Mouse (Mus musculus) small intestine, adult 2 months (tissue): ENCODE results near the gene Jchain. TPM values are rescaled to one million over a fixed set of nuclear protein-coding genes. Genes with fewer than 3 reads are reported as not detected.

Experiments
- H3K27ac ChIP-seq: fragments of 200-500 bp; 2 replicates; pipeline ENCODE4 v1.5.1; 2012; ENCODE audit warnings: low read depth, low read length, control low read depth, inconsistent platforms; ENCODE audit not compliant: insufficient read depth
- H3K27me3 ChIP-seq: fragments of 200-500 bp; 2 replicates; pipeline ENCODE4 v1.6.1; 2012; ENCODE audit warnings: mild to moderate bottlenecking, moderate library complexity, low read length, inconsistent platforms; ENCODE audit not compliant: control insufficient read depth, insufficient read depth
- H3K36me3 ChIP-seq: fragments of 200-500 bp; 2 replicates; pipeline ENCODE4 v1.6.1; 2012; ENCODE audit warnings: mild to moderate bottlenecking, low read length, control low read depth, inconsistent platforms; ENCODE audit not compliant: control insufficient read depth, insufficient read depth
- H3K4me1 ChIP-seq: fragments of 200-500 bp; 2 replicates; pipeline ENCODE4 v1.6.1; 2012; ENCODE audit warnings: low read length, inconsistent platforms, mixed read lengths; ENCODE audit not compliant: control insufficient read depth, insufficient read depth, insufficient read length
- H3K4me3 ChIP-seq: fragments of 200-500 bp; 2 replicates; pipeline ENCODE4 v1.5.1; 2012; ENCODE audit warnings: low read depth, mild to moderate bottlenecking, control low read depth, inconsistent platforms, low read length, moderate library complexity
- CTCF ChIP-seq: fragments of 200-500 bp; IDR thresholded peaks from 2 replicates; pipeline ENCODE4 v1.5.1; 2012; ENCODE audit warnings: low read depth, mild to moderate bottlenecking, control low read depth, inconsistent platforms, low read length, moderate library complexity, mixed read lengths; ENCODE audit not compliant: insufficient replicate concordance, insufficient read length; ENCODE audit errors: extremely low read depth
- POLR2A ChIP-seq: fragments of 200-500 bp; IDR thresholded peaks from 2 replicates; pipeline ENCODE4 v1.6.1; 2012; ENCODE audit warnings: low read depth, mild to moderate bottlenecking, control low read depth, inconsistent platforms, low read length, moderate library complexity
- WGBS: fragments of 180-500 bp; shearing (Covaris S2); methylation state at CpG from one replicate; pipeline ENCODE4 v1.1.7; 2018; 5-methylcytosine and 5-hydroxymethylcytosine counted together
- polyA plus RNA-seq: library from polyadenylated mRNA; depleted of rRNA; stranded (reverse); fragments of >200 nt; gene quantifications from 2 replicates; pipeline ENCODE4 v1.2.3, GENCODE M21; 2012; rRNA removed

The Jchain gene
- polyA plus RNA-seq, 1 experiment: 1,726 TPM

GRCm38 (mm10) chr5:88519232-88519631, 8.5 kb downstream of the Jchain start:
- 1% methylated on average over 2 of the region's 2 CpGs for WGBS
- H3K4me3 ChIP-seq: no peak overlapping the region
- H3K27me3 ChIP-seq: no peaks in the 10 kb centered on the region
- TF ChIP-seq CTCF: no peak
- no peak for TF ChIP-seq POLR2A
- H3K27ac ChIP-seq: no peak overlapping the region
- H3K36me3 ChIP-seq: no peaks in the 10 kb centered on the region
- no peaks in the 10 kb centered on the region for H3K4me1 ChIP-seq

- no peak for TF ChIP-seq POLR2A
- TF ChIP-seq CTCF: no peak
- no peak overlapping the region for H3K4me3 ChIP-seq
- H3K27ac ChIP-seq: peak overlapping the region; percentile 6
These were observed 18.7 kb downstream of the Jchain start for GRCm38 (mm10) chr5:88508990-88509389.

GRCm38 (mm10) chr5:88508555-88508954, 19.1 kb downstream of the Jchain start:
- no peaks in the 10 kb centered on the region for H3K36me3 ChIP-seq
- no peak overlapping the region for H3K4me3 ChIP-seq
- WGBS: 49% methylated on average over 1 of the region's 1 CpGs
- H3K4me1 ChIP-seq: no peaks in the 10 kb centered on the region
- peak overlapping the region; percentile 51 for H3K27ac ChIP-seq
- TF ChIP-seq CTCF: no peak
- no peak for TF ChIP-seq POLR2A
- H3K27me3 ChIP-seq: no peaks in the 10 kb centered on the region

More at GRCm38 (mm10) chr5:88508990-88509389, 18.7 kb downstream of the Jchain start:
- Histone ChIP-seq H3K27me3 (no peaks in the 10 kb centered on the region), H3K4me1 (no peaks in the 10 kb centered on the region), H3K36me3 (no peaks in the 10 kb centered on the region)
- 76% methylated on average over 1 of the region's 1 CpGs for WGBS

- TF ChIP-seq CTCF (no peak), POLR2A (no peak)
- Histone ChIP-seq H3K27ac (no peak overlapping the region), H3K4me3 (no peak overlapping the region), H3K36me3 (no peaks in the 10 kb centered on the region), H3K4me1 (peaks cover 2% of the 10 kb centered on the region; the same call in 1 of the 2 replicates), H3K27me3 (no peaks in the 10 kb centered on the region)
- WGBS: 32% methylated on average over 3 of the region's 3 CpGs
These were observed 27.9 kb downstream of the Jchain start for GRCm38 (mm10) chr5:88499781-88500180.

- no peaks in the 10 kb centered on the region for H3K36me3 ChIP-seq
- H3K27ac ChIP-seq: no peak overlapping the region
- no peaks in the 10 kb centered on the region for H3K27me3 ChIP-seq
- no peaks in the 10 kb centered on the region for H3K4me1 ChIP-seq
- H3K4me3 ChIP-seq: no peak overlapping the region
- TF ChIP-seq CTCF (no peak), POLR2A (no peak)
- WGBS: 84% methylated on average over 5 of the region's 5 CpGs
These were observed 36.6 kb downstream of the Jchain start for GRCm38 (mm10) chr5:88491111-88491510.

GRCm38 (mm10) chr5:88489004-88489403, 38.7 kb downstream of the Jchain start:
- no peak overlapping the region for H3K4me3 ChIP-seq
- TF ChIP-seq POLR2A: no peak
- no peak for TF ChIP-seq CTCF
- no peak overlapping the region for H3K27ac ChIP-seq
- no peaks in the 10 kb centered on the region for H3K36me3 ChIP-seq
- H3K27me3 ChIP-seq: no peaks in the 10 kb centered on the region
- 63% methylated on average over 2 of the region's 2 CpGs for WGBS
- H3K4me1 ChIP-seq: no peaks in the 10 kb centered on the region

- Histone ChIP-seq H3K36me3 (no peaks in the 10 kb centered on the region), H3K4me3 (no peak within 1 kb of the TSS), H3K4me1 (no peaks in the 10 kb centered on the region), H3K27me3 (no peaks in the 10 kb centered on the region), H3K27ac (no peak within 1 kb of the TSS)
- TF ChIP-seq CTCF: no peak
- TF ChIP-seq POLR2A: no peak
These were observed 40.0 kb downstream of the Jchain start, which contains the start of gene Enam for GRCm38 (mm10) chr5:88487675-88488074. Gene Enam (plus strand): TSS chr5:88487975.

Other genes with a start within 250 kb of the Jchain start
- gene Prol1, start 210.6 kb downstream of the Jchain start, polyA plus RNA-seq: not detected in 2 replicates
- not detected in 2 replicates for gene Amtn, start 151.8 kb downstream of the Jchain start, polyA plus RNA-seq
- not detected in 2 replicates for gene Ambn, start 71.9 kb downstream of the Jchain start, polyA plus RNA-seq
- gene Enam, start 39.9 kb downstream of the Jchain start, polyA plus RNA-seq: 0.06 TPM in 1 of 2 replicates, not detected in the other
- gene Utp3, start 26.6 kb upstream of the Jchain start, polyA plus RNA-seq: 4.2 and 6.6 TPM in 2 replicates
- 3.1 and 6.4 TPM in 2 replicates for gene Rufy3, start 37.1 kb upstream of the Jchain start, polyA plus RNA-seq
- 13.9 and 22.3 TPM in 2 replicates for gene Grsf1, start 148.3 kb upstream of the Jchain start, polyA plus RNA-seq
- gene Mob1b, start 193.0 kb upstream of the Jchain start, polyA plus RNA-seq: 0.79 and 2.2 TPM in 2 replicates
- 1.1 and 1.3 TPM in 2 replicates for gene Dck, start 237.1 kb upstream of the Jchain start, polyA plus RNA-seq